In the genomic region with DNA sequence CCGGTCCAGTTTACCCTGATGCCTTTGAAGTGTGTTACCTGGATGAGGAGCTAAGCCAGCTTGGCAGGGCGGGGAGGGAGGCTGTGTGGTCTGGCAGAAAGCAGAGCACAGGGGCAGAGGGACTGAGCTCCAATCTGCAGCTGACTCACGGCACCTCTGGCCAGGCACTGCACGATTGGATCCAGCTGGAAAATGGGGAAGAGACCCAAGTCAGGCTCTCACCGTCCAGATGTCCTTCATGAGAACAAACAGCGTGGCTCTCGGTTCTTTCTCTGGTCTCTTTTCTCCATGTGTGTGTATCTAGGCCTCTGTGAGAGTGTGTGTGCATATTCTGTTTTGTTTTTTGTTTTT, we compare ENCODE assay signal across 13 mouse cellular contexts. TPM values are rescaled to one million over a fixed set of nuclear protein-coding genes. Genes with fewer than 3 reads are reported as not detected.
DNase-seq lines count a peak whose midpoint lies in the region; ATAC-seq and TF ChIP-seq lines count a peak whose summit lies in the region.
"Had no signal": no experiment of that assay in that cellular context is flagged by ENCODE, and none has a peak within 500 bp of the region (broad histone marks: within the 10 kb centered on the region; RNA-seq: fewer than 3 reads in every experiment).

No protein-coding gene starts in this region.

- no peaks in the 10 kb centered on the region for H3K36me3 ChIP-seq in kidney, embryonic 14.5 days (ENCODE audit: control insufficient read depth, insufficient read depth, low read length)
- no peaks in the 10 kb centered on the region for H3K36me3 ChIP-seq in embryonic facial prominence, embryonic 15.5 days
- H3K36me3 ChIP-seq in heart, embryonic 16.5 days (ENCODE audit: control insufficient read depth, insufficient read depth), result no peaks in the 10 kb centered on the region
- no peaks in the 10 kb centered on the region for H3K36me3 ChIP-seq in lung, postnatal 0 days (ENCODE audit: insufficient read depth, low read length)
- H3K36me3 ChIP-seq: limb, embryonic 12.5 days; midbrain, embryonic 10.5 days had no signal

- no peak overlapping the region for H3K4me3 ChIP-seq in kidney, embryonic 14.5 days (ENCODE audit: low read length)
- no peak overlapping the region for H3K4me3 ChIP-seq in embryonic facial prominence, embryonic 15.5 days (replicated peaks)
- no peak overlapping the region for H3K4me3 ChIP-seq in heart, embryonic 16.5 days (ENCODE audit: low read length)
- H3K4me3 ChIP-seq in lung, postnatal 0 days (ENCODE audit: low read depth, low read length), result no peak overlapping the region
- H3K4me3 ChIP-seq: limb, embryonic 12.5 days; midbrain, embryonic 10.5 days had no signal

- H3K9ac ChIP-seq in kidney, embryonic 14.5 days (ENCODE audit: low read depth, low read length), result no peak overlapping the region
- H3K9ac ChIP-seq in embryonic facial prominence, embryonic 15.5 days, result no peak overlapping the region
- no peak overlapping the region for H3K9ac ChIP-seq in heart, embryonic 16.5 days (ENCODE audit: low read length)
- H3K9ac ChIP-seq in lung, postnatal 0 days (replicated peaks; ENCODE audit: low read depth), result no peak overlapping the region
- H3K9ac ChIP-seq: limb, embryonic 12.5 days had no signal

- TF ChIP-seq CTCF in lung, postnatal 0 days (IDR thresholded peaks at IDR 0.05), result no peak

- H3K4me2 ChIP-seq in kidney, embryonic 14.5 days (replicated peaks; ENCODE audit: low read depth, low read length), result no peak overlapping the region
- H3K4me2 ChIP-seq in embryonic facial prominence, embryonic 15.5 days (replicated peaks), result no peak overlapping the region
- H3K4me2 ChIP-seq in heart, embryonic 16.5 days (ENCODE audit: low read depth, low read length), result no peak overlapping the region
- no peak overlapping the region for H3K4me2 ChIP-seq in lung, postnatal 0 days (replicated peaks; ENCODE audit: low read depth, low read length)
- H3K4me2 ChIP-seq: limb, embryonic 12.5 days had no signal

- DNase-seq in kidney, postnatal 36 days, result no peak
- DNase-seq in lung, postnatal 0 days (ENCODE audit: low spot score), result peak; percentile 71
- DNase-seq in testis, postnatal 14 days (ENCODE audit: low spot score), result no peak
- DNase-seq in frontal cortex, postnatal 10 days (ENCODE audit: low spot score in 2 of 2), result no peak
- DNase-seq in frontal cortex, postnatal 25 days (ENCODE audit: low spot score in 2 of 2), result no peak
- DNase-seq: adrenal gland, adult 2 months; right cerebral cortex, adult 18-20 months had no signal

- ATAC-seq in kidney, embryonic 14.5 days (ENCODE audit: low FRiP score, low TSS enrichment), result no peak
- ATAC-seq in embryonic facial prominence, embryonic 15.5 days (ENCODE audit: insufficient number of reproducible peaks, low FRiP score, low TSS enrichment, low read depth), result peak; percentile 67
- ATAC-seq in heart, embryonic 16.5 days (replicated peaks; ENCODE audit: extremely low read depth, insufficient read depth, low FRiP score), result peak; percentile 37; the same call in 1 of the 2 replicates
- peak; percentile 83 for ATAC-seq in lung, postnatal 0 days
- ATAC-seq: hindbrain, embryonic 16.5 days had no signal

- 66% methylated on average over 7 of the region's 7 CpGs for WGBS in kidney, embryonic 14.5 days
- WGBS in embryonic facial prominence, embryonic 15.5 days, result 60% methylated on average over 7 of the region's 7 CpGs
- WGBS in heart, embryonic 16.5 days, result 74% methylated on average over 7 of the region's 7 CpGs
- WGBS in lung, postnatal 0 days, result 54% methylated on average over 7 of the region's 7 CpGs

- TF ChIP-seq EP300 in lung, postnatal 0 days (IDR thresholded peaks at IDR 0.05), result no peak

- no peaks in the 10 kb centered on the region for H3K4me1 ChIP-seq in kidney, embryonic 14.5 days (ENCODE audit: control insufficient read depth, insufficient read depth, low read length)
- no peaks in the 10 kb centered on the region for H3K4me1 ChIP-seq in embryonic facial prominence, embryonic 15.5 days
- H3K4me1 ChIP-seq in heart, embryonic 16.5 days (ENCODE audit: control insufficient read depth, insufficient read depth, low read length), result no peaks in the 10 kb centered on the region
- H3K4me1 ChIP-seq in lung, postnatal 0 days (ENCODE audit: insufficient read depth, low read depth, low read length), result no peaks in the 10 kb centered on the region
- H3K4me1 ChIP-seq: limb, embryonic 12.5 days; midbrain, embryonic 10.5 days had no signal

- H3K27ac ChIP-seq in kidney, embryonic 14.5 days (ENCODE audit: low read depth, low read length), result peak overlapping the region; percentile 51
- H3K27ac ChIP-seq in embryonic facial prominence, embryonic 15.5 days (replicated peaks), result no peak overlapping the region
- no peak overlapping the region for H3K27ac ChIP-seq in heart, embryonic 16.5 days (ENCODE audit: low read length)
- no peak overlapping the region for H3K27ac ChIP-seq in lung, postnatal 0 days (ENCODE audit: low read length)
- H3K27ac ChIP-seq: limb, embryonic 12.5 days; midbrain, embryonic 10.5 days had no signal

- no peaks in the 10 kb centered on the region for H3K27me3 ChIP-seq in kidney, embryonic 14.5 days (ENCODE audit: control insufficient read depth, insufficient read depth, low read length)
- H3K27me3 ChIP-seq in embryonic facial prominence, embryonic 15.5 days, result no peaks in the 10 kb centered on the region
- H3K27me3 ChIP-seq in heart, embryonic 16.5 days (ENCODE audit: control insufficient read depth, insufficient read depth, low read length), result no peaks in the 10 kb centered on the region
- H3K27me3 ChIP-seq in lung, postnatal 0 days (replicated peaks; ENCODE audit: insufficient read depth, low read length), result no peaks in the 10 kb centered on the region
- H3K27me3 ChIP-seq: limb, embryonic 12.5 days had no signal

- no peaks in the 10 kb centered on the region for H3K9me3 ChIP-seq in kidney, embryonic 14.5 days (ENCODE audit: control insufficient read depth, low read length)
- H3K9me3 ChIP-seq in embryonic facial prominence, embryonic 15.5 days (replicated peaks), result no peaks in the 10 kb centered on the region
- no peaks in the 10 kb centered on the region for H3K9me3 ChIP-seq in heart, embryonic 16.5 days (replicated peaks; ENCODE audit: control insufficient read depth, low read length)
- no peaks in the 10 kb centered on the region for H3K9me3 ChIP-seq in lung, postnatal 0 days (ENCODE audit: low read length)
- H3K9me3 ChIP-seq: limb, embryonic 12.5 days; midbrain, embryonic 10.5 days had no signal

RNA-seq across cellular contexts. Expression of a gene that starts 11.1 kb away (rescaled TPM):
- polyA plus RNA-seq in kidney, embryonic 14.5 days (2014; fragmentation: Nextera tagmentation; extraction: Ambion mirVana), result 56.4 and 61.4 TPM in 2 replicates
- polyA plus RNA-seq in embryonic facial prominence, embryonic 15.5 days (2015; fragmentation: Nextera tagmentation; extraction: Ambion mirVana), result 127 and 131 TPM in 2 replicates
- 65.1 and 69.0 TPM in 2 replicates for polyA plus RNA-seq in heart, embryonic 16.5 days (2015; fragmentation: Nextera tagmentation; extraction: Ambion mirVana)
- polyA plus RNA-seq in lung, postnatal 0 days (2015; fragmentation: Nextera tagmentation; extraction: Ambion mirVana), result 30.7 and 32.6 TPM in 2 replicates
